Mouse (Mus musculus): ENCODE measurements around the gene Fyb. TPM values are rescaled to one million over a fixed set of nuclear protein-coding genes. Genes with fewer than 3 reads are reported as not detected.

The Fyb gene
- polyA plus RNA-seq, 1 experiment from 2014 or later, result 7.9 TPM

GRCm38 (mm10) chr15:6556911-6557310 lies 34.3 kb downstream of the Fyb start:
- Histone ChIP-seq H3K36me3 (ENCODE audit: control insufficient read depth, insufficient read depth, low read length) (no peaks in the 10 kb centered on the region), H3K4me3 (ENCODE audit: low read length) (no peak overlapping the region), H3K9ac (ENCODE audit: low read length) (no peak overlapping the region), H3K9me3 (ENCODE audit: control insufficient read depth, low read length) (no peaks in the 10 kb centered on the region), H3K4me1 (replicated peaks; ENCODE audit: control insufficient read depth, insufficient read depth, low read length) (peaks cover 9% of the 10 kb centered on the region; the same call in 1 of the 2 replicates), H3K27me3 (ENCODE audit: control insufficient read depth, insufficient read depth, low read depth, low read length) (no peaks in the 10 kb centered on the region), H3K4me2 (ENCODE audit: low read depth, low read length) (no peak overlapping the region), H3K27ac (ENCODE audit: low read length) (no peak overlapping the region)
- WGBS, result 93% methylated on average over 6 of the region's 6 CpGs
- no peak for ATAC-seq (ENCODE audit: low read depth)

- no peaks in the 10 kb centered on the region for H3K9me3 ChIP-seq (ENCODE audit: control insufficient read depth, low read length)
- H3K4me2 ChIP-seq (ENCODE audit: low read depth, low read length), result no peak overlapping the region
- no peak overlapping the region for H3K27ac ChIP-seq (ENCODE audit: low read length)
- peaks cover 9% of the 10 kb centered on the region; the same call in 1 of the 2 replicates for H3K4me1 ChIP-seq (replicated peaks; ENCODE audit: control insufficient read depth, insufficient read depth, low read length)
- H3K27me3 ChIP-seq (ENCODE audit: control insufficient read depth, insufficient read depth, low read depth, low read length), result no peaks in the 10 kb centered on the region
- no peak overlapping the region for H3K4me3 ChIP-seq (ENCODE audit: low read length)
- H3K9ac ChIP-seq (ENCODE audit: low read length), result no peak overlapping the region
- H3K36me3 ChIP-seq (ENCODE audit: control insufficient read depth, insufficient read depth, low read length), result no peaks in the 10 kb centered on the region
- ATAC-seq (ENCODE audit: low read depth), result no peak
- WGBS, result 86% methylated on average over 4 of the region's 4 CpGs
Measured at GRCm38 (mm10) chr15:6557552-6557951, 34.9 kb downstream of the Fyb start.

- Histone ChIP-seq H3K27ac (ENCODE audit: low read length) (no peak overlapping the region), H3K4me2 (ENCODE audit: low read depth, low read length) (no peak overlapping the region), H3K36me3 (ENCODE audit: control insufficient read depth, insufficient read depth, low read length) (no peaks in the 10 kb centered on the region), H3K9me3 (ENCODE audit: control insufficient read depth, low read length) (no peaks in the 10 kb centered on the region), H3K27me3 (ENCODE audit: control insufficient read depth, insufficient read depth, low read depth, low read length) (no peaks in the 10 kb centered on the region), H3K9ac (ENCODE audit: low read length) (no peak overlapping the region), H3K4me3 (ENCODE audit: low read length) (no peak overlapping the region), H3K4me1 (replicated peaks; ENCODE audit: control insufficient read depth, insufficient read depth, low read length) (peaks cover 9% of the 10 kb centered on the region; the same call in 1 of the 2 replicates)
- WGBS, result 27% methylated on average over 9 of the region's 9 CpGs
- ATAC-seq (ENCODE audit: low read depth), result peak; percentile 84
Measured at GRCm38 (mm10) chr15:6559188-6559587, 36.5 kb downstream of the Fyb start.

GRCm38 (mm10) chr15:6560696-6561095 lies 38.0 kb downstream of the Fyb start:
- 47% methylated on average over 10 of the region's 10 CpGs for WGBS
- no peak overlapping the region for H3K27ac ChIP-seq (ENCODE audit: low read length)
- no peak overlapping the region for H3K9ac ChIP-seq (ENCODE audit: low read length)
- H3K9me3 ChIP-seq (ENCODE audit: control insufficient read depth, low read length), result no peaks in the 10 kb centered on the region
- no peaks in the 10 kb centered on the region for H3K27me3 ChIP-seq (ENCODE audit: control insufficient read depth, insufficient read depth, low read depth, low read length)
- peaks cover 9% of the 10 kb centered on the region; the same call in 1 of the 2 replicates for H3K4me1 ChIP-seq (replicated peaks; ENCODE audit: control insufficient read depth, insufficient read depth, low read length)
- no peak overlapping the region for H3K4me2 ChIP-seq (ENCODE audit: low read depth, low read length)
- peak; percentile 43 for ATAC-seq (ENCODE audit: low read depth)
- no peak overlapping the region for H3K4me3 ChIP-seq (ENCODE audit: low read length)
- H3K36me3 ChIP-seq (ENCODE audit: control insufficient read depth, insufficient read depth, low read length), result no peaks in the 10 kb centered on the region

GRCm38 (mm10) chr15:6562161-6562560 lies 39.5 kb downstream of the Fyb start:
- Histone ChIP-seq H3K27me3 (ENCODE audit: control insufficient read depth, insufficient read depth, low read depth, low read length) (no peaks in the 10 kb centered on the region), H3K36me3 (ENCODE audit: control insufficient read depth, insufficient read depth, low read length) (no peaks in the 10 kb centered on the region), H3K4me2 (ENCODE audit: low read depth, low read length) (no peak overlapping the region), H3K4me1 (replicated peaks; ENCODE audit: control insufficient read depth, insufficient read depth, low read length) (peaks cover 9% of the 10 kb centered on the region; the same call in 1 of the 2 replicates), H3K9ac (ENCODE audit: low read length) (no peak overlapping the region), H3K4me3 (ENCODE audit: low read length) (no peak overlapping the region), H3K9me3 (ENCODE audit: control insufficient read depth, low read length) (no peaks in the 10 kb centered on the region), H3K27ac (ENCODE audit: low read length) (no peak overlapping the region)
- 77% methylated on average over 4 of the region's 4 CpGs for WGBS
- ATAC-seq (ENCODE audit: low read depth), result no peak

GRCm38 (mm10) chr15:6562629-6563028 lies 40.0 kb downstream of the Fyb start:
- WGBS, result 78% methylated on average over 2 of the region's 2 CpGs
- no peak overlapping the region for H3K4me2 ChIP-seq (ENCODE audit: low read depth, low read length)
- H3K9me3 ChIP-seq (ENCODE audit: control insufficient read depth, low read length), result no peaks in the 10 kb centered on the region
- ATAC-seq (ENCODE audit: low read depth), result no peak
- no peaks in the 10 kb centered on the region for H3K27me3 ChIP-seq (ENCODE audit: control insufficient read depth, insufficient read depth, low read depth, low read length)
- H3K27ac ChIP-seq (ENCODE audit: low read length), result no peak overlapping the region
- H3K4me3 ChIP-seq (ENCODE audit: low read length), result no peak overlapping the region
- H3K36me3 ChIP-seq (ENCODE audit: control insufficient read depth, insufficient read depth, low read length), result no peaks in the 10 kb centered on the region
- peaks cover 9% of the 10 kb centered on the region; the same call in 1 of the 2 replicates for H3K4me1 ChIP-seq (replicated peaks; ENCODE audit: control insufficient read depth, insufficient read depth, low read length)
- H3K9ac ChIP-seq (ENCODE audit: low read length), result no peak overlapping the region

GRCm38 (mm10) chr15:6564977-6565421 lies 42.3 kb downstream of the Fyb start:
- H3K4me1 ChIP-seq (replicated peaks; ENCODE audit: control insufficient read depth, insufficient read depth, low read length), result peaks cover 6% of the 10 kb centered on the region; the same call in 1 of the 2 replicates
- H3K27ac ChIP-seq (ENCODE audit: low read length), result peak overlapping the region; percentile 69
- ATAC-seq (ENCODE audit: low read depth), result peak; percentile 85
- WGBS, result 5% methylated on average over 11 of the region's 11 CpGs
- H3K4me2 ChIP-seq (ENCODE audit: low read depth, low read length), result peak overlapping the region; percentile 64
- H3K4me3 ChIP-seq (ENCODE audit: low read length), result peak overlapping the region; percentile 44
- no peaks in the 10 kb centered on the region for H3K9me3 ChIP-seq (ENCODE audit: control insufficient read depth, low read length)
- H3K9ac ChIP-seq (ENCODE audit: low read length), result peak overlapping the region; percentile 57
- H3K36me3 ChIP-seq (ENCODE audit: control insufficient read depth, insufficient read depth, low read length), result no peaks in the 10 kb centered on the region
- no peaks in the 10 kb centered on the region for H3K27me3 ChIP-seq (ENCODE audit: control insufficient read depth, insufficient read depth, low read depth, low read length)

- H3K4me3 ChIP-seq (ENCODE audit: low read length), result no peak overlapping the region
- no peak overlapping the region for H3K4me2 ChIP-seq (ENCODE audit: low read depth, low read length)
- no peaks in the 10 kb centered on the region; the same call in 1 of the 2 replicates for H3K4me1 ChIP-seq (replicated peaks; ENCODE audit: control insufficient read depth, insufficient read depth, low read length)
- no peaks in the 10 kb centered on the region for H3K9me3 ChIP-seq (ENCODE audit: control insufficient read depth, low read length)
- no peaks in the 10 kb centered on the region for H3K27me3 ChIP-seq (ENCODE audit: control insufficient read depth, insufficient read depth, low read depth, low read length)
- H3K9ac ChIP-seq (ENCODE audit: low read length), result no peak overlapping the region
- no peaks in the 10 kb centered on the region for H3K36me3 ChIP-seq (ENCODE audit: control insufficient read depth, insufficient read depth, low read length)
- no peak overlapping the region for H3K27ac ChIP-seq (ENCODE audit: low read length)
- ATAC-seq (ENCODE audit: low read depth), result no peak
- 91% methylated on average over 4 of the region's 4 CpGs for WGBS
Measured at GRCm38 (mm10) chr15:6565873-6566272, 43.2 kb downstream of the Fyb start.

GRCm38 (mm10) chr15:6567993-6568392 lies 45.3 kb downstream of the Fyb start:
- Histone ChIP-seq H3K9ac (ENCODE audit: low read length) (no peak overlapping the region), H3K4me2 (ENCODE audit: low read depth, low read length) (no peak overlapping the region), H3K27ac (ENCODE audit: low read length) (no peak overlapping the region), H3K4me1 (replicated peaks; ENCODE audit: control insufficient read depth, insufficient read depth, low read length) (no peaks in the 10 kb centered on the region; the same call in 1 of the 2 replicates), H3K27me3 (ENCODE audit: control insufficient read depth, insufficient read depth, low read depth, low read length) (no peaks in the 10 kb centered on the region), H3K36me3 (ENCODE audit: control insufficient read depth, insufficient read depth, low read length) (no peaks in the 10 kb centered on the region), H3K9me3 (ENCODE audit: control insufficient read depth, low read length) (no peaks in the 10 kb centered on the region), H3K4me3 (ENCODE audit: low read length) (no peak overlapping the region)
- no peak for ATAC-seq (ENCODE audit: low read depth)
- 89% methylated on average over 5 of the region's 5 CpGs for WGBS

GRCm38 (mm10) chr15:6568605-6569004 lies 46.0 kb downstream of the Fyb start:
- no peak overlapping the region for H3K9ac ChIP-seq (ENCODE audit: low read length)
- no peak for ATAC-seq (ENCODE audit: low read depth)
- H3K36me3 ChIP-seq (ENCODE audit: control insufficient read depth, insufficient read depth, low read length), result no peaks in the 10 kb centered on the region
- 78% methylated on average over 3 of the region's 3 CpGs for WGBS
- H3K4me2 ChIP-seq (ENCODE audit: low read depth, low read length), result no peak overlapping the region
- H3K27ac ChIP-seq (ENCODE audit: low read length), result no peak overlapping the region
- H3K4me1 ChIP-seq (replicated peaks; ENCODE audit: control insufficient read depth, insufficient read depth, low read length), result no peaks in the 10 kb centered on the region; the same call in 1 of the 2 replicates
- no peaks in the 10 kb centered on the region for H3K9me3 ChIP-seq (ENCODE audit: control insufficient read depth, low read length)
- H3K4me3 ChIP-seq (ENCODE audit: low read length), result no peak overlapping the region
- no peaks in the 10 kb centered on the region for H3K27me3 ChIP-seq (ENCODE audit: control insufficient read depth, insufficient read depth, low read depth, low read length)
